Mouse (Mus musculus) kidney, embryonic 15.5 days (tissue): ENCODE results near the gene Nedd8. TPM values are rescaled to one million over a fixed set of nuclear protein-coding genes. Genes with fewer than 3 reads are reported as not detected.

Experiments used
- ATAC-seq: fragments of 200-750 bp; cut with Nextera tagmentation; replicated peaks from 2 replicates; pipeline ENCODE4 v1.8.0; 2017; ENCODE audit warnings: moderate TSS enrichment; ENCODE audit not compliant: low FRiP score
- H3K27ac ChIP-seq: fragments of 300-500 bp; sonication (generic); 2 replicates; pipeline ENCODE4 v1.5.1; 2015; ENCODE audit warnings: mild to moderate bottlenecking, inconsistent platforms
- H3K27me3 ChIP-seq: fragments of 300-500 bp; sonication (generic); 2 replicates; pipeline ENCODE4 v1.6.1; 2015; ENCODE audit warnings: inconsistent platforms
- H3K36me3 ChIP-seq: fragments of 300-500 bp; sonication (generic); 2 replicates; pipeline ENCODE4 v1.6.1; 2015; ENCODE audit warnings: inconsistent platforms
- H3K4me1 ChIP-seq: fragments of 300-500 bp; sonication (generic); 2 replicates; pipeline ENCODE4 v1.6.1; 2015; ENCODE audit warnings: inconsistent platforms
- H3K4me2 ChIP-seq: fragments of 300-500 bp; sonication (generic); 2 replicates; pipeline ENCODE4 v1.6.1; 2015; ENCODE audit warnings: moderate library complexity, mild to moderate bottlenecking, inconsistent platforms
- H3K4me3 ChIP-seq: fragments of 300-500 bp; sonication (generic); replicated peaks from 2 replicates; pipeline ENCODE4 v1.5.1; 2015; ENCODE audit warnings: mild to moderate bottlenecking, inconsistent platforms
- H3K9ac ChIP-seq: fragments of 300-500 bp; sonication (generic); 2 replicates; pipeline ENCODE4 v1.6.1; 2015; ENCODE audit warnings: mild to moderate bottlenecking, inconsistent platforms
- H3K9me3 ChIP-seq: fragments of 300-500 bp; sonication (generic); replicated peaks from 2 replicates; pipeline ENCODE4 v1.6.1; 2016; ENCODE audit warnings: inconsistent platforms
- WGBS: fragments of 180-500 bp; shearing (Covaris S2); methylation state at CpG from one replicate; pipeline ENCODE4 v1.1.7; 2015; ENCODE audit warnings: mixed read lengths; 5-methylcytosine and 5-hydroxymethylcytosine counted together
- polyA plus RNA-seq: library from polyadenylated mRNA; unstranded; fragments of >200 nt; fragmentation: Nextera tagmentation; extraction: Ambion mirVana; gene quantifications from 2 replicates; pipeline ENCODE4 v1.2.1, GENCODE M21; 2015

Gene Nedd8
- polyA plus RNA-seq, 1 experiment from 2014 or later, result 545 TPM

- no peaks in the 10 kb centered on the region for H3K4me1 ChIP-seq
- 85% methylated on average over 5 of the region's 5 CpGs for WGBS
- no peak overlapping the region for H3K27ac ChIP-seq
- no peaks in the 10 kb centered on the region for H3K36me3 ChIP-seq
- H3K4me2 ChIP-seq, result no peak overlapping the region
- H3K27me3 ChIP-seq, result peaks cover 6% of the 10 kb centered on the region
- H3K9ac ChIP-seq, result no peak overlapping the region
- no peaks in the 10 kb centered on the region for H3K9me3 ChIP-seq
- no peak overlapping the region for H3K4me3 ChIP-seq
- no peak for ATAC-seq
These were observed 35.5 kb upstream of the Nedd8 start for GRCm38 (mm10) chr14:55707397-55707796.

- WGBS, result 87% methylated on average over 8 of the region's 8 CpGs
- Histone ChIP-seq H3K4me2 (no peak overlapping the region), H3K27me3 (no peaks in the 10 kb centered on the region)
These were observed 34.2 kb upstream of the Nedd8 start for GRCm38 (mm10) chr14:55706051-55706600.

GRCm38 (mm10) chr14:55702761-55703160 lies 30.8 kb upstream of the Nedd8 start:
- H3K27ac ChIP-seq, result no peak overlapping the region
- 41% methylated on average over 6 of the region's 6 CpGs for WGBS
- H3K4me2 ChIP-seq, result no peak overlapping the region
- no peak overlapping the region for H3K9ac ChIP-seq
- ATAC-seq, result no peak
- no peak overlapping the region for H3K4me3 ChIP-seq
- no peaks in the 10 kb centered on the region for H3K27me3 ChIP-seq
- peaks cover 14% of the 10 kb centered on the region; the same call in 1 of the 2 replicates for H3K4me1 ChIP-seq
- no peaks in the 10 kb centered on the region for H3K9me3 ChIP-seq
- no peaks in the 10 kb centered on the region for H3K36me3 ChIP-seq

More at GRCm38 (mm10) chr14:55706051-55706600, 34.2 kb upstream of the Nedd8 start:
- Histone ChIP-seq H3K27ac (no peak overlapping the region), H3K9me3 (no peaks in the 10 kb centered on the region), H3K36me3 (no peaks in the 10 kb centered on the region), H3K4me3 (no peak overlapping the region), H3K4me1 (peaks cover 2% of the 10 kb centered on the region; the same call in 1 of the 2 replicates), H3K9ac (no peak overlapping the region)
- ATAC-seq, result no peak

GRCm38 (mm10) chr14:55701131-55701530 lies 29.2 kb upstream of the Nedd8 start:
- no peaks in the 10 kb centered on the region for H3K9me3 ChIP-seq
- no peaks in the 10 kb centered on the region for H3K27me3 ChIP-seq
- ATAC-seq, result peak; percentile 67; the same call in 1 of the 2 replicates
- H3K4me3 ChIP-seq, result no peak overlapping the region
- H3K9ac ChIP-seq, result no peak overlapping the region
- no peaks in the 10 kb centered on the region for H3K36me3 ChIP-seq
- WGBS, result 37% methylated on average over 9 of the region's 9 CpGs
- no peak overlapping the region for H3K4me2 ChIP-seq
- peaks cover 14% of the 10 kb centered on the region; the same call in 1 of the 2 replicates for H3K4me1 ChIP-seq
- H3K27ac ChIP-seq, result no peak overlapping the region

- 83% methylated on average over 4 of the region's 4 CpGs for WGBS
- ATAC-seq, result no peak
These were observed 25.3 kb upstream of the Nedd8 start for GRCm38 (mm10) chr14:55697226-55697625.

DNA sequence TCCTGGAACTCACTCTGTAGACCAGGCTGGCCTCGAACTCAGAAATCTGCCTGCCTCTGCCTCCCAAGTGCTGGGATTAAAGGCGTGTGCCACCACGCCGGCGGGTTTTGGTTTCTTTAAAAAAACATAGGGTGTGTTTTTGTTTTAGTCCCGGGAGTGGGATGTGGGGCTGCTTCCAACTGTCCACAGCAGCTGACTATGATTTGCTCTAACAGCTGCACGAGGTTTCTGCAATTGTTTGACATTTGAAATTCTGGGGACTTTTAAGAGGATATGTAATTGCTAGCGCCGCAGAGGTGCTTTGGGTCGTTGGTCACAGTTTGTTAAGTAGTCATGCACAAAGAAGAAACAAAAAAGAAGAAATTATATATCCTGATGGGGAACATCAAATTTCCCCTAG lies 17.5 kb upstream of the Nedd8 start:
- WGBS, result 55% methylated on average over 10 of the region's 10 CpGs
- no peaks in the 10 kb centered on the region for H3K27me3 ChIP-seq
- no peak overlapping the region for H3K9ac ChIP-seq
- H3K4me1 ChIP-seq, result no peaks in the 10 kb centered on the region
- ATAC-seq, result no peak
- no peaks in the 10 kb centered on the region for H3K36me3 ChIP-seq
- no peak overlapping the region for H3K4me3 ChIP-seq
- no peak overlapping the region for H3K27ac ChIP-seq
- H3K9me3 ChIP-seq, result no peaks in the 10 kb centered on the region
- no peak overlapping the region for H3K4me2 ChIP-seq

More at GRCm38 (mm10) chr14:55697226-55697625, 25.3 kb upstream of the Nedd8 start:
- H3K9me3 ChIP-seq, result no peaks in the 10 kb centered on the region
- no peak overlapping the region for H3K4me2 ChIP-seq
- no peak overlapping the region for H3K4me3 ChIP-seq
- H3K27ac ChIP-seq, result no peak overlapping the region
- no peaks in the 10 kb centered on the region for H3K36me3 ChIP-seq
- H3K4me1 ChIP-seq, result peaks cover 14% of the 10 kb centered on the region; the same call in 1 of the 2 replicates
- no peaks in the 10 kb centered on the region for H3K27me3 ChIP-seq
- no peak overlapping the region for H3K9ac ChIP-seq

GRCm38 (mm10) chr14:55682118-55682493 lies 10.2 kb upstream of the Nedd8 start:
- WGBS, result 10% methylated on average over 3 of the region's 3 CpGs

GRCm38 (mm10) chr14:55681160-55682117 lies 9.5 kb upstream of the Nedd8 start, which contains the start of gene Tinf2:
Gene Tinf2, minus strand, starts transcription at chr14:55681820.
- peak within 1 kb of the TSS; percentile 94 for H3K27ac ChIP-seq
- no peaks in the 10 kb centered on the region for H3K27me3 ChIP-seq
- peaks cover 14% of the 10 kb centered on the region for H3K4me1 ChIP-seq
- peak within 1 kb of the TSS; percentile 67 for H3K4me2 ChIP-seq
- H3K36me3 ChIP-seq, result peaks cover 37% of the 10 kb centered on the region
- WGBS, result under 1% methylated on average over 66 of the region's 66 CpGs
- H3K9ac ChIP-seq, result peak within 1 kb of the TSS; percentile 83
- H3K9me3 ChIP-seq, result no peaks in the 10 kb centered on the region
- peak within 1 kb of the TSS; percentile 84 for H3K4me3 ChIP-seq
- peak; percentile 96 for ATAC-seq

More at GRCm38 (mm10) chr14:55682118-55682493, 10.2 kb upstream of the Nedd8 start:
- peak overlapping the region; percentile 67 for H3K4me2 ChIP-seq
- H3K4me1 ChIP-seq, result peaks cover 14% of the 10 kb centered on the region
- peak; percentile 26 for ATAC-seq
- H3K4me3 ChIP-seq, result peak overlapping the region; percentile 84
- peaks cover 31% of the 10 kb centered on the region for H3K36me3 ChIP-seq
- H3K27ac ChIP-seq, result peak overlapping the region; percentile 94
- H3K9me3 ChIP-seq, result no peaks in the 10 kb centered on the region
- H3K27me3 ChIP-seq, result no peaks in the 10 kb centered on the region
- peak overlapping the region; percentile 83 for H3K9ac ChIP-seq

DNA sequence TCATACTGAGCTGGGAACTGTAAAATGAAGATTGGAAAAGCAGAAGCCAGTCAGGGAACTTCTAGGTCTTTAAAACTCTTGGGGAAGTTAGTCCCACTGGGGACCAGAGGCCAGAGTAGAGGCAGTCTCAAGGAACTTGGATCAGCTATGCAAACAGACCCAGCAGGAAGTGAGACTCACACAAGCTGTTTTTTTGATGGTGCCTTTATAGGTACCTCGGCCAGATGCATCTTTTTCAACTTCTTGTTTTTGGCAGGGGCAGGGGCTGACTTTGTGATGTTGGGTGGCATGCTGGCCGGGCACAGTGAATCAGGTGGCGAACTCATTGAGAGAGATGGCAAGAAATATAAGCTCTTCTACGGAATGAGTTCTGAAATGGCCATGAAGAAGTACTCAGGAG lies 5.7 kb upstream of the Nedd8 start:
- H3K27ac ChIP-seq, result no peak overlapping the region
- no peak overlapping the region for H3K4me3 ChIP-seq
- no peaks in the 10 kb centered on the region for H3K9me3 ChIP-seq
- H3K4me1 ChIP-seq, result peaks cover 17% of the 10 kb centered on the region
- no peak overlapping the region for H3K9ac ChIP-seq
- no peaks in the 10 kb centered on the region for H3K27me3 ChIP-seq
- WGBS, result 85% methylated on average over 4 of the region's 4 CpGs
- no peak for ATAC-seq
- H3K36me3 ChIP-seq, result peaks cover 55% of the 10 kb centered on the region
- no peak overlapping the region for H3K4me2 ChIP-seq

DNA sequence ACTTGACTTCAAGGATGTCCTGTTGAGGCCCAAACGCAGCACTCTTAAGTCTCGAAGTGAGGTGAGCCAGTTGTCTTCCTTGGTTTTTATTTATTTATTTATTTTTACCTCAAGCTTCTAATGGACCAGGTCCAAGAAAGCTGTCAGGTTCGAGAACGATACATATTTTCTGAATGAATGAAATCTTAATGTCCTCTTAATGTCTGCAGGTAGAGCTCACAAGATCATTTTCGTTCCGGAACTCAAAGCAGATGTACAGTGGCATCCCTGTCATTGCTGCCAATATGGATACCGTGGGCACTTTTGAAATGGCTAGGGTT lies 777 bp upstream of the Nedd8 start:
- Histone ChIP-seq H3K36me3 (peaks cover 43% of the 10 kb centered on the region), H3K9ac (peak overlapping the region; percentile 51), H3K27ac (peak overlapping the region; percentile 90; the same call in 1 of the 2 replicates), H3K4me3 (peak overlapping the region; percentile 76), H3K27me3 (no peaks in the 10 kb centered on the region), H3K4me2 (peak overlapping the region; percentile 79), H3K4me1 (peaks cover 21% of the 10 kb centered on the region), H3K9me3 (no peaks in the 10 kb centered on the region)
- 74% methylated on average over 7 of the region's 7 CpGs for WGBS
- no peak for ATAC-seq

DNA sequence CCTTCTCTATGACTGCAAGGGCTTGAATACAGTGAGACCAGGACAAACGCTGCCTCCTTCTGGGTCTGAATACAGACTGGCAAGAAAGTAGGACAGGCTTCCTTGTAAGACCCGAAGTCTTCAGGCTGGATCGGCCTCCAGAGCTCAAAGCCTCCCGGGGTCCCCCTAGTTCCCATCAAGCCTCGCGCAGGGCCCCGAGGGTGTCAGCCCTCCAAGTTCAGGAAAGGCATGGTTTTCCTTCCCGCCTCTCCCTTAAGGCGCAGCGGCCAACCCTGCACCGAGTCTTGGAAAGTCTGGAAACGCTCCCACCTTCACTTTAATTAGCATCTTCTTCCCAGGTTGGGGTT lies 465 bp downstream of the Nedd8 start:
- ATAC-seq, result peak; percentile 58
- peak overlapping the region; percentile 90 for H3K27ac ChIP-seq
- WGBS, result 0% methylated on average over 12 of the region's 12 CpGs
- no peaks in the 10 kb centered on the region for H3K27me3 ChIP-seq
- peaks cover 21% of the 10 kb centered on the region for H3K4me1 ChIP-seq
- H3K4me3 ChIP-seq, result peak overlapping the region; percentile 76
- no peaks in the 10 kb centered on the region for H3K9me3 ChIP-seq
- peak overlapping the region; percentile 79 for H3K4me2 ChIP-seq
- peak overlapping the region; percentile 88 for H3K9ac ChIP-seq
- H3K36me3 ChIP-seq, result peaks cover 36% of the 10 kb centered on the region

- 0 out of 2 replicates have a peak overlapping the region, but pooled peaks have one; percentile 69 for H3K27ac ChIP-seq
- WGBS, result 52% methylated on average over 2 of the region's 2 CpGs
- H3K27me3 ChIP-seq, result no peaks in the 10 kb centered on the region
- H3K9me3 ChIP-seq, result no peaks in the 10 kb centered on the region
- no peak overlapping the region for H3K9ac ChIP-seq
- H3K36me3 ChIP-seq, result peaks cover 52% of the 10 kb centered on the region
- H3K4me1 ChIP-seq, result peaks cover 17% of the 10 kb centered on the region
- peak overlapping the region; percentile 62 for H3K4me3 ChIP-seq
- peak; percentile 20; the same call in 1 of the 2 replicates for ATAC-seq
- peak overlapping the region; percentile 59 for H3K4me2 ChIP-seq
These were observed 11.3 kb downstream of the Nedd8 start for GRCm38 (mm10) chr14:55660636-55661035.
